Mouse (Mus musculus) lung, postnatal 4 days (tissue): ENCODE measurements around the gene Crk.

Source experiments
- DNase-seq, 2 experiments: peaks; one replicate each; pipeline ENCODE4 v3.0.0; 2021

Gene Crk

GRCm38 (mm10) chr11:75655621-75656545 is 23.2 kb upstream of the Crk start:
- peak; percentile 87 to 90 for DNase-seq

- peak; percentile 48 to 68 for DNase-seq
These were observed 22.2 kb upstream of the Crk start for GRCm38 (mm10) chr11:75656621-75657590.

GRCm38 (mm10) chr11:75657841-75658240 is 21.2 kb upstream of the Crk start:
- no peak for DNase-seq

- DNase-seq: no peak
These were observed 20.7 kb upstream of the Crk start for GRCm38 (mm10) chr11:75658311-75658710.

GRCm38 (mm10) chr11:75658996-75659750 is 19.9 kb upstream of the Crk start:
- no peak for DNase-seq

GRCm38 (mm10) chr11:75660081-75660590 is 18.9 kb upstream of the Crk start:
- no peak for DNase-seq

GRCm38 (mm10) chr11:75660941-75661800 is 17.9 kb upstream of the Crk start:
- no peak for DNase-seq

GRCm38 (mm10) chr11:75662131-75662530 is 16.9 kb upstream of the Crk start:
- DNase-seq: no peak

- DNase-seq: no peak
These were observed 12.8 kb upstream of the Crk start for GRCm38 (mm10) chr11:75666296-75666695.

- DNase-seq: no peak
These were observed 10.4 kb upstream of the Crk start for GRCm38 (mm10) chr11:75668621-75669020.

- DNase-seq: no peak
These were observed 9.7 kb upstream of the Crk start for GRCm38 (mm10) chr11:75669176-75669852.

GRCm38 (mm10) chr11:75669853-75670200 is 9.2 kb upstream of the Crk start:
- no peak for DNase-seq

GRCm38 (mm10) chr11:75671426-75672180 is 7.5 kb upstream of the Crk start:
- no peak for DNase-seq

GRCm38 (mm10) chr11:75673411-75673810 is 5.6 kb upstream of the Crk start:
- DNase-seq: no peak

GRCm38 (mm10) chr11:75674875-75675274 is 4.2 kb upstream of the Crk start:
- DNase-seq: no peak

- no peak for DNase-seq
These were observed 945 bp upstream of the Crk start for GRCm38 (mm10) chr11:75677881-75678746.

- DNase-seq: peak; percentile 76 to 77
These were observed 546 bp downstream of the Crk start for GRCm38 (mm10) chr11:75679439-75680171.

- no peak for DNase-seq
These were observed 5.4 kb downstream of the Crk start for GRCm38 (mm10) chr11:75684462-75684861.
